Mouse (Mus musculus): ENCODE results near the gene Glud1.
"Not testable (repeated sequence)": the region's sequence is repeated elsewhere in the genome, so short reads cannot be mapped to it uniquely, and the experiment has no call there.

Gene Glud1

GRCm38 (mm10) chr14:34312339-34313048 is 2.0 kb downstream of the Glud1 start:
- DNase-seq: peak; percentile 38 to 82

- DNase-seq: no peak
Observed at GRCm38 (mm10) chr14:34313612-34314011, 3.1 kb downstream of the Glud1 start.

GRCm38 (mm10) chr14:34314383-34314782 is 3.9 kb downstream of the Glud1 start:
- DNase-seq: not testable (repeated sequence)

- DNase-seq: peak in 1 of 2 experiments; percentile 22
Observed at GRCm38 (mm10) chr14:34314796-34315195, 4.3 kb downstream of the Glud1 start.

- no peak for DNase-seq
Observed at GRCm38 (mm10) chr14:34316346-34316745, 5.8 kb downstream of the Glud1 start.

- no peak for DNase-seq
Observed at GRCm38 (mm10) chr14:34317431-34317830, 6.9 kb downstream of the Glud1 start.

GRCm38 (mm10) chr14:34318113-34318512 is 7.6 kb downstream of the Glud1 start:
- no peak for DNase-seq

GRCm38 (mm10) chr14:34323576-34324085 is 13.1 kb downstream of the Glud1 start:
- DNase-seq: no peak

GRCm38 (mm10) chr14:34326606-34327005 is 16.1 kb downstream of the Glud1 start:
- DNase-seq: no peak

- no peak for DNase-seq
Observed at GRCm38 (mm10) chr14:34327618-34328017, 17.1 kb downstream of the Glud1 start.

GRCm38 (mm10) chr14:34330657-34331158 is 20.2 kb downstream of the Glud1 start:
- DNase-seq: no peak

GRCm38 (mm10) chr14:34331886-34332285 is 21.4 kb downstream of the Glud1 start:
- DNase-seq: peak in 1 of 2 experiments; percentile 52

- no peak for DNase-seq
Observed at GRCm38 (mm10) chr14:34332476-34332875, 21.9 kb downstream of the Glud1 start.

GRCm38 (mm10) chr14:34339446-34339845 is 28.9 kb downstream of the Glud1 start:
- DNase-seq: no peak

- DNase-seq: no peak
Observed at GRCm38 (mm10) chr14:34341993-34342392, 31.5 kb downstream of the Glud1 start.

- DNase-seq: no peak
Observed at GRCm38 (mm10) chr14:34343078-34343477, 32.6 kb downstream of the Glud1 start.

GRCm38 (mm10) chr14:34344361-34344760 is 33.8 kb downstream of the Glud1 start:
- no peak for DNase-seq

GRCm38 (mm10) chr14:34345771-34346566 is 35.4 kb downstream of the Glud1 start:
- DNase-seq: no peak

GRCm38 (mm10) chr14:34347084-34347483 is 36.6 kb downstream of the Glud1 start:
- DNase-seq: no peak

- no peak for DNase-seq
Observed at GRCm38 (mm10) chr14:34348301-34348700, 37.8 kb downstream of the Glud1 start.

GRCm38 (mm10) chr14:34349007-34349406 is 38.5 kb downstream of the Glud1 start:
- DNase-seq: peak; percentile 43 to 51

GRCm38 (mm10) chr14:34351660-34352059 is 41.1 kb downstream of the Glud1 start:
- no peak for DNase-seq

- DNase-seq: no peak
Observed at GRCm38 (mm10) chr14:34352523-34352922, 42.0 kb downstream of the Glud1 start.

GRCm38 (mm10) chr14:34353326-34353725 is 42.8 kb downstream of the Glud1 start:
- no peak for DNase-seq

All from kidney, postnatal 36 days (tissue).